Mouse (Mus musculus) cerebellum, adult 2 months (tissue): ENCODE measurements around the gene Prkar1b.

Experiments used
- CTCF ChIP-seq: fragments of 200-500 bp; IDR thresholded peaks from 2 replicates; pipeline ENCODE4 v1.5.1; 2011; ENCODE audit warnings: low read depth, mild to moderate bottlenecking, control low read depth, low read length, moderate library complexity, borderline replicate concordance; ENCODE audit not compliant: insufficient read depth
- POLR2A ChIP-seq: fragments of 200-500 bp; IDR thresholded peaks from 2 replicates; pipeline ENCODE4 v1.6.1; 2011; ENCODE audit warnings: low read length, control low read depth, borderline replicate concordance; ENCODE audit not compliant: insufficient read depth

DNA sequence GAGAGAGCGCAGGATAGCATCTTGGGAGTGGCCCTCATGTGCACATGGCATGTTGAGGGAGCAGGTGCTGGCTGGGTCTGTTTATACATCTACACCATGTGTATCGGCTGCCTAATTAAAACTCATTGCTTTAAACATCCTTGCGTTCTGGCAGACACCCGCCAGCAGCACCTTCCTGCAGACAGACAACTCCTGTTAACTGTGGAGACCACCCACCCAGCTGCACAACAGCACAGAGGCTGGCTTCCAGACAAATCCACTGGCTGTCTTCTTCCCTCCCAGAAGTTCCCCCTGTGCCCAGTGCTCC is 71.7 kb downstream of the Prkar1b start:
- TF ChIP-seq POLR2A (no peak), CTCF (no peak)
